Mouse (Mus musculus): ENCODE results near the gene Il12b. TPM values are rescaled to one million over a fixed set of nuclear protein-coding genes. Genes with fewer than 3 reads are reported as not detected.

The Il12b gene
- not detected in 2 replicates for total RNA-seq (2017)

- no peak for ATAC-seq (replicated peaks; ENCODE audit: low read depth, poor library complexity, severe bottlenecking)
Measured at GRCm38 (mm10) chr11:44399763-44400162, at the start of gene Il12b. Gene Il12b, plus strand, starts transcription at chr11:44400063.

- peak; percentile 69 for ATAC-seq (replicated peaks; ENCODE audit: low read depth, poor library complexity, severe bottlenecking)
Measured at GRCm38 (mm10) chr11:44354860-44355470, 44.9 kb upstream of the Il12b start.

DNA sequence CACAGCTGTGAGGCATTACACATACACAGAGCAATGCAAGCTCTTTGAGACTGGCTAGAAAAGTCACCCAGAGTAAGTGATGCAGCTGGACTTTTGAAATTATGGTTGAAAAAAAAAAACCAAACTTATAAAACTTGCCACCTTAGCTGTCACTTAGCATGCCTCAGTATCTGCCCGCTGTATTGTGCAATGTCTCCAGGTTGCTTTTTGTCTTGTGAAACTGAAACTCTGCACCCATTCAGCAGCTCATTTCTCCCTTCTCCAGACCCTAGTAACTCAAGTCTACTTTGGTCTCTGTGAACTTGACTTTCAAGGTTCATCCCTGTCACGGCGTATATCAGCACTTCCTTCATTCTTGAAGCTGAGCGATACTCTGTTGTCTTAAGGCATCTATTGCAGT, 43.7 kb upstream of the Il12b start:
- ATAC-seq (replicated peaks; ENCODE audit: low read depth, poor library complexity, severe bottlenecking) = peak; percentile 90

GRCm38 (mm10) chr11:44364536-44364935, 35.3 kb upstream of the Il12b start:
- ATAC-seq (replicated peaks; ENCODE audit: low read depth, poor library complexity, severe bottlenecking) = no peak

- ATAC-seq (replicated peaks; ENCODE audit: low read depth, poor library complexity, severe bottlenecking) = no peak
Measured at GRCm38 (mm10) chr11:44367711-44368110, 32.2 kb upstream of the Il12b start.

DNA sequence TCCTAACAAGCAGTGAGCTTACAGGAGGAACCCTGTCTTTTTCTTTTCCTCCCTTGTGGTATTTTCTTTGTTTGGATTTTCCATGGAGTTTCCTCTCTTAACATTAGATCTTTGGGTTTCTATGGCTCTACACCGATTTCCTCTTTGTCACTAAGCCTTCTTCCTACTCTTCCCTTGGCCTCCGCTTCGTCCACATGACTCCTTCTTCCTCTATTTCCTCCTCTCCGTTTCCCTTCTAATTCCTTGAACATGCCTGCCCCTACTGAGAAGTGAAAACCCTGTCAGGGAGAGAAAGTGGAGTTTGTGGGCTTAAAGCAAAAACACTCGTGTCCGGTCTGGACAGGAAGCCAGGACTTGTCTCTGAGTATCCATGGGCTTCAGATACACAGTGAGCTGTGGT, 27.0 kb upstream of the Il12b start:
- ATAC-seq (replicated peaks; ENCODE audit: low read depth, poor library complexity, severe bottlenecking) = no peak

- peak; percentile 71 for ATAC-seq (replicated peaks; ENCODE audit: low read depth, poor library complexity, severe bottlenecking)
Measured at GRCm38 (mm10) chr11:44377879-44378278, 22.0 kb upstream of the Il12b start.

DNA sequence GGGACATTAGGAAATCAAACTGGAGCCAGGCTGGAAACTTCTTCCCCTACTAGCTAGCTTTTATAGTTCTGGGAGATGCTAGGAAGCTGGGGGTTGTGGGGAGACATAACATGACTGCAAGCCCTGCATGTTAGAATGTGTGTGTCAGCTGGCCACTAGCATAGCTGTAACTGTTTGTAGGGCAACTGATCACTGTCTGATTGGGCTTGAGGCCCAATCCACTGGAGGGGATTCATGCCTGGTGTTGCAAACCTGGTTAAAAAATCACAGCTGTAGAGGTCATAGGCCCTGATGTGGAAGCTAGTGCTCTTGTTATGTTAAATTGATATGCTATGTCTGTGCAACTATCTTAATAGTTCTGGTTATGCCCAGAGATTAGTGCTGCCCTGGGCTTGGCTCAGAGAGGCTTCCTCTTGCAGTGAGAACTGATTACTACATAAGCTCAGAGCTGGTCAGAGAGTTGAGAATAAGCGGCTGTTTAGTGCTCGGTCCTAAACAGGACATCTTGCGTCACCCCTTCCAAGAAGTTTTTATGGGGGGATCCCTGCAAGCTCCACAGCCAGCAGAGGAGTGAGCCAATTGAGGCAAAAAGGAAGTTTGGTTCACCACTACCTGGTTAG, 19.3 kb upstream of the Il12b start:
- ATAC-seq (replicated peaks; ENCODE audit: low read depth, poor library complexity, severe bottlenecking) = peak; percentile 43

DNA sequence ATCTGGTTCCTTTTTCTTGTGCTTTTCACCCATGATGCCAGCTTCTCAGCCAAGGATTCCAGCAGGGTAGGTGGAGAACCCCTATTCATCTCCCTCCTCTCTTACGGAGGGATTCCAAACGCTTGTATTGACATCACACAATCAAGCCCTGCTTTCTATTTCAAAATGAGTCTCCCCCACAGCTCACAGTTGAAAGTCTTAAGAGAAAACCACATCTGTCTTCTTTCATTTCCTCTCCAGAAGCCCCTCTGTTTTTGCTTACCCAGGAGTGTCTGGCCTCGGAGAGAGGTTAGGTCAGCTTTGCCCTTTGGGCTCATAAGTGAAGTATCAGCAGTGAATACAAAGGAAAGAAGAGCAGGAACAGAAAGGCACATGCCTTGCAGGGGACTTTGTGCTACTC, 17.7 kb upstream of the Il12b start:
- peak; percentile 72 for ATAC-seq (replicated peaks; ENCODE audit: low read depth, poor library complexity, severe bottlenecking)

DNA sequence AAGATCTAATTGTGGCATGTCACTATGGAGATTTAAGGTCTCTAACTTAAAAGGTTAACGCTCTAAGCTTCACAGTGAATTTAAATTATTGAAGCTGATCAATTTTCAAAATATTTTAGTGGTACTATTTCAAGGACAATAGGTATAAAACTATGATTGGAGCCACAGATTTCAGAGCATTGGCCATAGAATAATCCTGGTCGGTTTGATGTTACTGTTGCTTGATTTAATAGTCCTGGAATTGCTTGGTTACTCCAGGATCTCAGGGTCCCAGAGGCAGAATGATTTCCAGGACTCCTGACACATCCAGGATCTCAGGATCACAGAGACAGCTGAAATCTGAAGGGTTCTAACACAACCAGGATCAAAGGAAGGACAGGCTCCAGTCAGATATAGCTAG, 12.8 kb upstream of the Il12b start:
- ATAC-seq (replicated peaks; ENCODE audit: low read depth, poor library complexity, severe bottlenecking) = no peak

GRCm38 (mm10) chr11:44389993-44390701, 9.7 kb upstream of the Il12b start:
- ATAC-seq (replicated peaks; ENCODE audit: low read depth, poor library complexity, severe bottlenecking) = peak; percentile 85

DNA sequence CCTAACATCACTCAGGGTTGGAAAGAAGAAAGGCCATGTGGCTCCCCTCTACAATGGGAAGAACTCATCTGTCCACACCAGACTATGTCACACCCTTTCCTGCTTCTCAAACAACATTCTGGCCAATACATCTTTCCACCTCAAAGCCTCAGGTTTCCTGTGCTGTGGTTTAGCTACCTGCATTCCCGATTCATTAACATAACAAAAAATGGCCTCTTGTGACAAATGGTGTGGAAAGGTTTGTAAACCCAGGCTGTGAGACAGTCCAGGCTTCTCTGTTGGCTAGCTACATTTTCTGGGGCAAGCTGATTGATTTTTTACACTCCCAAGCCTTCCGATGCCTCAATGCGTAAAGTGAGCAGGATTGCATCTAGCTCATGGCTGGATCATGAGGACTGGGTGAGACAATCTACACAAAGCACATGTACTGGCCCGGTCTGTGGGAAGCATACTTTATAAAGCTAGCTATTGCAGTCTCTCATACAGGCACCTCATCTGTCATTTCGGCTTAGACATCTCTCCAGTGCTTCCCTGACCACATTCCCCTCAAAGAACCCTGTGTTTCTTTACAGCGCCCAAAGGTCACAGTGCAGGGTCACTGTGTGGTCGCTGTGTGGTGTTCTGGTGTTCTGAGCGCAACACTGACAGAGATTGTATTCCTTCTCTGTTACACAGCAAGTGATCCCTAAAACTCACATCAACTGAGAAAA, 6.6 kb upstream of the Il12b start:
- ATAC-seq (replicated peaks; ENCODE audit: low read depth, poor library complexity, severe bottlenecking) = no peak

GRCm38 (mm10) chr11:44395401-44395800, 4.5 kb upstream of the Il12b start:
- peak; percentile 29 for ATAC-seq (replicated peaks; ENCODE audit: low read depth, poor library complexity, severe bottlenecking)

- no peak for ATAC-seq (replicated peaks; ENCODE audit: low read depth, poor library complexity, severe bottlenecking)
Measured at GRCm38 (mm10) chr11:44397551-44397950, 2.3 kb upstream of the Il12b start.

DNA sequence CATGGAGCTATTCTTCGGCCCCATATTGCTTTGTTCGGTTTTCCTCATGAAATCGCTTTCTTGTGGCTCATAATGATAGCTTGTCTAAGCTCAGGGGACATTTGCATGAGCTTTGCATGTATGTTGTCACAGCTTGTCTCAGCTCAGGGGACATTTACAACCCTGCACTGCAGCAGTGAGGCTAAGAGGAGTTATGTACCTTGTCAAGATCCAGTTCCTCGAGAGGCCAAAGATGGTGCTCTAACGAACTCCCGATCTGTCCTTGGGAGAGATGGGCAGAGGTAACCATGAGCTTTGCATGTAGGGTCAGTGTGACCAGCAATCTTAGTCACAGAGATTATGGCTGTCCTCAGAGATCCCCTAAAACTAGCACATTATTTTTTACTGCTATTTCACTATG, 1.5 kb upstream of the Il12b start:
- no peak for ATAC-seq (replicated peaks; ENCODE audit: low read depth, poor library complexity, severe bottlenecking)

- peak; percentile 94 for ATAC-seq (replicated peaks; ENCODE audit: low read depth, poor library complexity, severe bottlenecking)
Measured at GRCm38 (mm10) chr11:44398782-44399225, 1.1 kb upstream of the Il12b start.

GRCm38 (mm10) chr11:44401635-44402548, 2.0 kb downstream of the Il12b start:
- no peak for ATAC-seq (replicated peaks; ENCODE audit: low read depth, poor library complexity, severe bottlenecking)

- ATAC-seq (replicated peaks; ENCODE audit: low read depth, poor library complexity, severe bottlenecking) = no peak
Measured at GRCm38 (mm10) chr11:44405113-44405512, 5.2 kb downstream of the Il12b start.

- no peak for ATAC-seq (replicated peaks; ENCODE audit: low read depth, poor library complexity, severe bottlenecking)
Measured at GRCm38 (mm10) chr11:44405961-44406360, 6.1 kb downstream of the Il12b start.

DNA sequence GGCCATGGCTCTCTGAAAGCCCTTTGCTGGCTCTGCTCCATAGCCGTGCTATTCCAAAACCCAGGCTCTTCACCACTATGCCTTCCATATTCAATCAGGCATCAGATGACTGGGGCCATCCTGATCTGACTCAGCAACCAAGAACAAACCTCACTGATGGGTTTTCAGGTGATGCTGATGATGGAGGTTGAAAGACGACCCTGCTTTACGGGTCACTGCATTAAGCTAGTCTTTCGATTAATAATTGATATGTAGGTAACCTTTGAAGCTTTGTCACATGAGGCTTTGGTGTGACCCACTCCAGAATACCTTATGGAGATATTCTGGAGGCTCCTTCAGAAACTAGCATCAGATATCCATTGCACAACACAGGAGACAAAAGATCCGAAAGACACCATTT, 6.6 kb downstream of the Il12b start:
- no peak for ATAC-seq (replicated peaks; ENCODE audit: low read depth, poor library complexity, severe bottlenecking)

Data from common myeloid progenitor, adult 5-6 weeks (primary cell).